Mouse (Mus musculus) testis, adult 2 months (tissue): Measurements from ENCODE around the gene Stx17. TPM values are rescaled to one million over a fixed set of nuclear protein-coding genes. Genes with fewer than 3 reads are reported as not detected.

Experiments
- H3K27ac ChIP-seq: fragments of 200-500 bp; 2 replicates; pipeline ENCODE4 v1.5.1; 2012; ENCODE audit warnings: low read depth, low read length; ENCODE audit not compliant: control insufficient read depth, insufficient read depth
- H3K27me3 ChIP-seq: fragments of 200-500 bp; 2 replicates; pipeline ENCODE4 v1.6.1; 2012; ENCODE audit warnings: mild to moderate bottlenecking, low read length, moderate library complexity; ENCODE audit not compliant: control insufficient read depth, insufficient read depth
- H3K36me3 ChIP-seq: fragments of 200-500 bp; 2 replicates; pipeline ENCODE4 v1.6.1; 2012; ENCODE audit warnings: mild to moderate bottlenecking, low read length; ENCODE audit not compliant: control insufficient read depth, insufficient read depth
- H3K4me1 ChIP-seq: fragments of 200-500 bp; 2 replicates; pipeline ENCODE4 v1.6.1; 2012; ENCODE audit warnings: low read length; ENCODE audit not compliant: control insufficient read depth, insufficient read depth
- H3K4me3 ChIP-seq: fragments of 200-500 bp; 2 replicates; pipeline ENCODE4 v1.5.1; 2012; ENCODE audit warnings: low read depth, mild to moderate bottlenecking, low read length, moderate library complexity, mixed read lengths; ENCODE audit not compliant: control insufficient read depth
- CTCF ChIP-seq: fragments of 200-500 bp; IDR thresholded peaks from 2 replicates; pipeline ENCODE4 v1.5.1; 2012; ENCODE audit warnings: low read depth, mild to moderate bottlenecking, inconsistent platforms, low read length, moderate library complexity; ENCODE audit not compliant: control insufficient read depth, insufficient read depth, insufficient replicate concordance
- POLR2A ChIP-seq: fragments of 200-500 bp; IDR thresholded peaks from 2 replicates; pipeline ENCODE4 v1.6.1; 2012; ENCODE audit warnings: low read depth, mild to moderate bottlenecking, inconsistent platforms, low read length, moderate library complexity; ENCODE audit not compliant: control insufficient read depth
- polyA plus RNA-seq: library from polyadenylated mRNA; depleted of rRNA; stranded (reverse); fragments of >200 nt; gene quantifications from 2 replicates; pipeline ENCODE4 v1.2.3, GENCODE M21; 2012

Gene Stx17
- polyA plus RNA-seq, 1 experiment: 27.8 TPM

DNA sequence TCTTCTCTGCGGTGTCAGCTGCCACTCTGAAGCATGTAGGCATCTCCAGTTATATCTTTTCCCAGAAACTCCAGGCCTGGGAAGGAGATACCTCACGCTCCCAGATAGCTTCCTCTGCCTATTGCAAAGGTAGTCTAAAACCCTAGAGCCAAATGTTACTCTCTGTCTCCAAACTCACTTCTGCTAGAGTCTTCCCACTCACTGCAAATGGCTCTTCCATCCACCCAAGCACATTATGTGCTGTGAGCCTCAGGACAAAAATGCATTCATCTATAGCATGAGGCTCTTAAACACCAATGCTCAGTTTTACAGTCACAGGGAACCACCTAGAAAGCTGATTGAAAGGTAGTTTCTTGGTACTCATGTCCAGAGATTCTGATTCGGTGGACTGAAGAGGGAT is 31.5 kb upstream of the Stx17 start:
- H3K4me1 ChIP-seq: no peaks in the 10 kb centered on the region
- no peaks in the 10 kb centered on the region for H3K36me3 ChIP-seq
- no peaks in the 10 kb centered on the region for H3K27me3 ChIP-seq
- no peak overlapping the region for H3K4me3 ChIP-seq
- TF ChIP-seq CTCF (no peak), POLR2A (no peak)
- no peak overlapping the region for H3K27ac ChIP-seq

DNA sequence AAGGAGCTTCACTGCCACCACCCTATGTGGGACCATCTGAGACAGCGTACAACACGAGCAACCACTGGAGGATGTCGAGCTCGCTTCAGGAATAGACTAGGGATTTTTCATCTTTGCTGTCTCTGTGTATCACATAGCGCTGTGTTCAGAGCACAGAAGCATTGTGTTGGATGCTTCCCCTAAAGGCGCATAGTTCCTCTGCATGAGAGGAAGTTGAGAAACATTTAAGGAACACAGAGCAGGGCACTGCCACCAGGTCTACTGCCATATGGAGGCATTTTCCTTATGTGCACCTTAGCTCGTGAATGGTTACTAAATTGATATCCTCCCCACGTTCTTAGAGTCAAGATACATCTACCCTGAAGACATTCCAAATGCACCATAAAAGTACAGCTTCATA is 24.5 kb upstream of the Stx17 start:
- H3K36me3 ChIP-seq: no peaks in the 10 kb centered on the region
- no peak overlapping the region for H3K4me3 ChIP-seq
- TF ChIP-seq POLR2A (no peak), CTCF (no peak)
- H3K27ac ChIP-seq: no peak overlapping the region
- H3K27me3 ChIP-seq: no peaks in the 10 kb centered on the region
- H3K4me1 ChIP-seq: no peaks in the 10 kb centered on the region

DNA sequence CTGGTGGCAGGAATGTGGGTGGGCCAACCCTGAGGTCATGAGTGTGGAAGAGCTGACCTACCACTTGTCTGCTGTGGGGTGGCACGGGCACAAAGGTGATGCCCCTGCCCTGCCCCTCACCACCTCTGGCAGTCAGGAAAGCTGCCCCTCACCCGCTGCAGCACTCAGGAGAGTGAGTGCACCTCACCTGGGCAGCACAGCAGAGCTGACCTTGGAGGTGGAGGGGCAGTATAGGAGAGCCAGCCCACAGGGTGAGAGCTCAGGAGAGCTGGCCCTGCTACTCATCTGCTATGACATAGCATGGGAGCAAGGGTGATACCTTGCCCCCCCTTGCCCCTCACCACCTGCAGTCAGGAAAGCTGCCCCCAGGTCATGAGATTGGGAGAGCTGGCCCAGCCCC is 22.7 kb upstream of the Stx17 start:
- Histone ChIP-seq H3K27me3 (no peaks in the 10 kb centered on the region), H3K27ac (no peak overlapping the region), H3K4me1 (no peaks in the 10 kb centered on the region), H3K36me3 (no peaks in the 10 kb centered on the region), H3K4me3 (no peak overlapping the region)
- TF ChIP-seq CTCF (no peak), POLR2A (no peak)

DNA sequence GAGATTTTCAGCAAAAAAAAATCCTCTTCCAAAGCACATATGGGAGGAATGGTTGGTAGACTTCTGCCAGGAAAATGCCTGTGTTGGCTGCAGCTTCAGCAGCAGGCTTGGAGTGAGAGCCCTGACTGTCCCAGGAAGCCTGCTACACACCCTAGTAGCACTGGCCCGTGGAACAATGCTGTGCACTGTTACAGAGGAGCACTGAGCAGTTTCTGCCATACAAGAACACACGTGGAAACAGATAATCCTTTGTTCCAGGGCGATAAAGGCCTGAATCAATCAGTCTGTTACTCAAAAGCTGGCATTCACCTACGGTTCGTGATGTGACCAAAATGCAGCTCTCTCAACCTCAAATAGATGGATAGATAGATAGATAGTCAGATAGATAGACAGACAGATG is 19.3 kb upstream of the Stx17 start:
- H3K27me3 ChIP-seq: no peaks in the 10 kb centered on the region
- H3K4me1 ChIP-seq: no peaks in the 10 kb centered on the region
- H3K27ac ChIP-seq: no peak overlapping the region
- H3K36me3 ChIP-seq: no peaks in the 10 kb centered on the region
- no peak overlapping the region for H3K4me3 ChIP-seq
- TF ChIP-seq CTCF (no peak), POLR2A (no peak)

DNA sequence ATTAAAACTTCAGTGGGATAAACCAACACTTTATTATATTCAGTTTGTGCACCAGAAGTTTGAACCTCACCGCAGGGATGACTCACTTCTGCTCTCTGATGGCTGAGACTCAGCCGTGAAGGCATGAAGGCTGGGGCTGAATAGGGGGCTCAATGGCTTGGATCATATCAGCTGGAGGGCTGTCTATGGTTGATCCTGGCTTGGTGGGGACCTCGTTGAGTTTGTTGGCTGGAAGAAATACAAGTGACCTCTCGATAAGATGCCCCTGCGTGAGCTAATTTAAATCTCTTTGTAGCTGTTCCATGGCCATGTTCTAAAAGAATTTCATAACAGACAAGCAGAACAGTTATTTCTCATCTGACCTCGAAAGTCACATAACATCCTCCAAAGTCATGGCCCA is 17.6 kb upstream of the Stx17 start:
- TF ChIP-seq CTCF (no peak), POLR2A (no peak)
- Histone ChIP-seq H3K4me1 (no peaks in the 10 kb centered on the region), H3K36me3 (no peaks in the 10 kb centered on the region), H3K27ac (no peak overlapping the region), H3K4me3 (no peak overlapping the region), H3K27me3 (no peaks in the 10 kb centered on the region)

DNA sequence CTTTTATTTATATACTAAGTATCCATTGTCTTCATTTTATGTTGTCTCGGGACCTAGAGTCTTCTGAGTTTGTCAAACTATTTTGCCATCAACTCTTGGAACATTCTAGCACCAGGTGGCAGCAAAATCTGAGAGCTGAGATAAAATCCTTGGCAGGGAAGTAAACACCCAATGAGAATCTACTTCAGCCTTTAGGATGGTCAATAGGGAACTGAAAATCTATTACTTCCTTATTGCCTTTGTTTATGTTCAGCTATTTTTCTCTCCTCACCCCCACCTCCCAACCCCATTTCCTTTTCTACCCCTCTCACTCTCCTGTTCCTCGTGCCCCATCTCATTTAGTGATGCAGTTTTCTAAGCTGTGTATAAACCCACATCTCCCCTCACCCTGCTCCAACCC is 16.1 kb upstream of the Stx17 start:
- TF ChIP-seq POLR2A: no peak
- no peak for TF ChIP-seq CTCF
- H3K36me3 ChIP-seq: no peaks in the 10 kb centered on the region

DNA sequence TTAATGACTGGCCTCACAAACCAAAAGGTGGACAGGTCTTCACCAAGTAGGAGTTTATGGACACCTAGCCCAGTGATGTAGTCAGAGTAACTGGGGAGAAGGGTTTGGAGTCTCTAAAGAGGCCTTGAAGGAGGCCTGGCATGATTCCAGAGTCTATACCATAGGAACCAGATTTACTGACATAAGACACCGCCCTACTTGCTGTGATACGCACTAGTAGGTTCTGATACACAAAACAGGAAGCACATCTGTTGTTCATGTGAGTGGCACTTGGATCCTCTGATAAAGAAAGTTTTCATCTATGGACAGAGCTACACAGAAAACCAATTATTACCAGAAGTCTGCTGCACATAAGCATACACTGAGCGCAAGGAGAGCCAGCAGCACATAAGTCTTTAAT is 14.4 kb upstream of the Stx17 start:
- Histone ChIP-seq H3K27ac (no peak overlapping the region), H3K27me3 (no peaks in the 10 kb centered on the region), H3K36me3 (no peaks in the 10 kb centered on the region), H3K4me3 (no peak overlapping the region), H3K4me1 (no peaks in the 10 kb centered on the region)
- no peak for TF ChIP-seq CTCF

More for the DNA sequence above, 16.1 kb upstream of the Stx17 start:
- Histone ChIP-seq H3K4me1 (no peaks in the 10 kb centered on the region), H3K27me3 (no peaks in the 10 kb centered on the region), H3K27ac (no peak overlapping the region), H3K4me3 (no peak overlapping the region)

DNA sequence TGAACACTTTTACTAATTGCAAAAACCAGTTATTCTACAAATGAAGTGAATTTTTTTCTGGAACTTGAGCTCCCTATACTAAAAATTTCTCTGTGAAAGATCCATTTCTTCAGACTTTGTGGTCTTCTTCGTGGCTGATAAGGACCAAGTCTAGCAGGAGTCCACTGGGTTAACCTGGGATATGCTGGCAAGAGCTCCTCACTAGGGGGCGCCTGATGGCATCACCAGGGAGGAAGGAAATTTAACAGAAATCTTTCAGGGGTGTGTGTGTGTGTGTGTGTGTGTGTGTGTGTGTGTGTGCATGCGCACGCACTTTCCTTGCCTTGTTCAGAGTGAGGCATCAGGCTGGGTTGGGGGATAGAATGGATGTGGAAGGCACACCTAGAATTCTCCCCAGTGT is 8.5 kb upstream of the Stx17 start:
- H3K27me3 ChIP-seq: no peaks in the 10 kb centered on the region
- no peak overlapping the region for H3K4me3 ChIP-seq
- no peaks in the 10 kb centered on the region for H3K4me1 ChIP-seq
- no peak overlapping the region for H3K27ac ChIP-seq
- no peaks in the 10 kb centered on the region for H3K36me3 ChIP-seq
- TF ChIP-seq POLR2A: no peak
- TF ChIP-seq CTCF: no peak

DNA sequence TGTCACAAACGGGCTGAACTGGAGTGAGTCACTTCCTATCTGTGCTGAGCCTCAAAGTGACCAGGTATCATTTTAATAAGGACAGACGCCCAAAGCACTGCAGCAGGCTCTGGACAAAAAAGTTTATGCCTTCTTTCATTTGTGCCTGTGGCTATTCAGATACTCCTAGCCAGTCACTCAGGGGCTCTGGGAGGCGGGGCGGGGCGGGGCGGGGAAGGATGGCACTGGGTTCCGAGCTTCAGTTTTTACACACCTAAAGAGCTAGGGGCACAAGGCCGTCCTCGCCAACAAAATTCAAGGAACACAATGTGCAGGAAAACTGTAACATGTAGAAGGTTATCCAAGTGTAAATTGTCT is 321 bp upstream of the Stx17 start:
- Histone ChIP-seq H3K27me3 (no peaks in the 10 kb centered on the region), H3K4me3 (peak overlapping the region; percentile 57; the same call in 1 of the 2 replicates), H3K36me3 (no peaks in the 10 kb centered on the region), H3K4me1 (no peaks in the 10 kb centered on the region), H3K27ac (no peak overlapping the region)
- TF ChIP-seq POLR2A: no peak
- TF ChIP-seq CTCF: no peak
